Mouse (Mus musculus): ENCODE measurements around the gene Samd14.
A peak's percentile ranks its signal among the peaks of the same experiment; 100 is the strongest.

Samd14 gene

GRCm38 (mm10) chr11:95036521-95036920 is 26.8 kb downstream of the Samd14 start:
- DNase-seq (ENCODE audit: low spot score) = no peak

GRCm38 (mm10) chr11:95037306-95037705 is 27.6 kb downstream of the Samd14 start:
- DNase-seq (ENCODE audit: low spot score) = no peak

GRCm38 (mm10) chr11:95038156-95038817 is 28.6 kb downstream of the Samd14 start:
- DNase-seq (ENCODE audit: low spot score) = no peak

GRCm38 (mm10) chr11:95038818-95039655 is 29.4 kb downstream of the Samd14 start:
- DNase-seq (ENCODE audit: low spot score) = no peak

- DNase-seq (ENCODE audit: low spot score) = no peak
Measured at GRCm38 (mm10) chr11:95039766-95040165, 30.1 kb downstream of the Samd14 start.

GRCm38 (mm10) chr11:95040491-95041138 is 30.9 kb downstream of the Samd14 start:
- peak; percentile 48 for DNase-seq (ENCODE audit: low spot score)

GRCm38 (mm10) chr11:95041139-95041609 is 31.5 kb downstream of the Samd14 start, which contains the start of gene Pdk2:
Pdk2 (minus strand) TSS chr11:95041354.
- peak; percentile 95 for DNase-seq (ENCODE audit: low spot score)

GRCm38 (mm10) chr11:95042096-95042495 is 32.4 kb downstream of the Samd14 start:
- peak; percentile 69 for DNase-seq (ENCODE audit: low spot score)

- no peak for DNase-seq (ENCODE audit: low spot score)
Measured at GRCm38 (mm10) chr11:95043060-95043459, 33.4 kb downstream of the Samd14 start.

- DNase-seq (ENCODE audit: low spot score) = no peak
Measured at GRCm38 (mm10) chr11:95043608-95044007, 33.9 kb downstream of the Samd14 start.

- DNase-seq (ENCODE audit: low spot score) = no peak
Measured at GRCm38 (mm10) chr11:95044185-95044870, 34.6 kb downstream of the Samd14 start.

GRCm38 (mm10) chr11:95046980-95047680 is 37.5 kb downstream of the Samd14 start:
- DNase-seq (ENCODE audit: low spot score) = no peak

GRCm38 (mm10) chr11:95053062-95053461 is 43.4 kb downstream of the Samd14 start:
- no peak for DNase-seq (ENCODE audit: low spot score)

GRCm38 (mm10) chr11:95056768-95057501 is 47.3 kb downstream of the Samd14 start:
- no peak for DNase-seq (ENCODE audit: low spot score)

- no peak for DNase-seq (ENCODE audit: low spot score)
Measured at GRCm38 (mm10) chr11:95069226-95069957, 59.7 kb downstream of the Samd14 start.

- no peak for DNase-seq (ENCODE audit: low spot score)
Measured at GRCm38 (mm10) chr11:95070140-95071107, 60.7 kb downstream of the Samd14 start.

GRCm38 (mm10) chr11:95071266-95071665 is 61.6 kb downstream of the Samd14 start:
- DNase-seq (ENCODE audit: low spot score) = no peak

GRCm38 (mm10) chr11:95072136-95072535 is 62.5 kb downstream of the Samd14 start:
- DNase-seq (ENCODE audit: low spot score) = no peak

- DNase-seq (ENCODE audit: low spot score) = no peak
Measured at GRCm38 (mm10) chr11:95072804-95073203, 63.1 kb downstream of the Samd14 start.
